Mouse (Mus musculus) G1E (cell line): Measurements from ENCODE around the gene Arhgap8. TPM values are rescaled to one million over a fixed set of nuclear protein-coding genes. Genes with fewer than 3 reads are reported as not detected.

Experiments used
- ATAC-seq: 2 replicates; pipeline ENCODE4 v1.8.0; 2016; ENCODE audit warnings: mild to moderate bottlenecking; ENCODE audit not compliant: insufficient number of reproducible peaks, poor library complexity, low FRiP score, severe bottlenecking; ENCODE audit errors: extremely low read depth
- DNase-seq: peaks from one replicate; pipeline ENCODE4 v3.0.0; 2012; ENCODE audit warnings: low spot score
- H3K27me3 ChIP-seq: 2 replicates; pipeline ENCODE4 v1.6.1; 2012; ENCODE audit warnings: mild to moderate bottlenecking, low read length, inconsistent platforms; ENCODE audit not compliant: insufficient read depth
- H3K36me3 ChIP-seq: replicated peaks from 2 replicates; pipeline ENCODE3; 2012; ENCODE audit warnings: mild to moderate bottlenecking, inconsistent platforms
- H3K4me1 ChIP-seq: 2 replicates; pipeline ENCODE4 v1.6.1; 2012; ENCODE audit warnings: low read depth, low read length, inconsistent platforms, mixed read lengths; ENCODE audit not compliant: insufficient read depth
- H3K4me3 ChIP-seq: 2 replicates; pipeline ENCODE4 v1.5.1; 2012; ENCODE audit warnings: low read depth, mild to moderate bottlenecking, inconsistent platforms, low read length, moderate library complexity, mixed read lengths
- H3K9me3 ChIP-seq: replicated peaks from 2 replicates; pipeline ENCODE4 v1.6.1; 2012; ENCODE audit warnings: inconsistent platforms
- CTCF ChIP-seq: IDR thresholded peaks from 2 replicates; pipeline ENCODE4 v1.5.1; 2012; ENCODE audit warnings: low read depth, low read length, inconsistent platforms, mixed read lengths
- GATA1 ChIP-seq: IDR thresholded peaks from 2 replicates; pipeline ENCODE4 v1.6.1; 2012; ENCODE audit warnings: borderline replicate concordance, low read length, inconsistent platforms, mixed read lengths
- GATA2 ChIP-seq: IDR thresholded peaks from 2 replicates; pipeline ENCODE4 v1.6.1; 2012; ENCODE audit warnings: low read depth, low read length, inconsistent platforms, borderline replicate concordance
- POLR2AphosphoS5 ChIP-seq: IDR thresholded peaks from 2 replicates; pipeline ENCODE4 v1.6.1; 2012; ENCODE audit warnings: low read depth, low read length, inconsistent platforms; ENCODE audit not compliant: insufficient replicate concordance
- TAL1 ChIP-seq: conservative IDR thresholded peaks from 2 replicates; pipeline ENCODE4 v1.6.1; 2012; ENCODE audit warnings: low read depth, low read length, inconsistent platforms, mixed read lengths
- polyA plus RNA-seq: library from polyadenylated mRNA; stranded (reverse); fragments of >175 nt; gene quantifications from 2 replicates; pipeline ENCODE4 v1.2.3, GENCODE M21; 2012
- total RNA-seq, 2 experiments: library from RNA; stranded (forward) in 1 of 2; stranded (reverse) in 1 of 2; fragments of 200-1000 nt in 1 of 2; fragments of >200 nt in 1 of 2; fragmentation: Nextera tagmentation in 1 of 2; gene quantifications; 2 replicates each; pipeline ENCODE4 v1.2.3; 2014 to 2017

Arhgap8 gene
- total and polyA plus RNA-seq, 3 experiments = not detected

GRCm38 (mm10) chr15:84775421-84776174 lies 55.7 kb downstream of the Arhgap8 start:
- Histone ChIP-seq H3K9me3 (peaks cover 58% of the 10 kb centered on the region), H3K36me3 (no peaks in the 10 kb centered on the region), H3K27me3 (no peaks in the 10 kb centered on the region), H3K4me3 (no peak overlapping the region), H3K4me1 (no peaks in the 10 kb centered on the region)
- TF ChIP-seq GATA1 (no peak), TAL1 (no peak), POLR2AphosphoS5 (no peak), CTCF (no peak), GATA2 (no peak)
- ATAC-seq (no peak), DNase-seq (no peak)

- Histone ChIP-seq H3K4me1 (no peaks in the 10 kb centered on the region), H3K36me3 (no peaks in the 10 kb centered on the region), H3K4me3 (no peak overlapping the region), H3K27me3 (no peaks in the 10 kb centered on the region), H3K9me3 (peaks cover 56% of the 10 kb centered on the region)
- ATAC-seq (no peak), DNase-seq (no peak)
- no peak for TF ChIP-seq TAL1
Observed at GRCm38 (mm10) chr15:84778587-84778986, 58.7 kb downstream of the Arhgap8 start.

DNA sequence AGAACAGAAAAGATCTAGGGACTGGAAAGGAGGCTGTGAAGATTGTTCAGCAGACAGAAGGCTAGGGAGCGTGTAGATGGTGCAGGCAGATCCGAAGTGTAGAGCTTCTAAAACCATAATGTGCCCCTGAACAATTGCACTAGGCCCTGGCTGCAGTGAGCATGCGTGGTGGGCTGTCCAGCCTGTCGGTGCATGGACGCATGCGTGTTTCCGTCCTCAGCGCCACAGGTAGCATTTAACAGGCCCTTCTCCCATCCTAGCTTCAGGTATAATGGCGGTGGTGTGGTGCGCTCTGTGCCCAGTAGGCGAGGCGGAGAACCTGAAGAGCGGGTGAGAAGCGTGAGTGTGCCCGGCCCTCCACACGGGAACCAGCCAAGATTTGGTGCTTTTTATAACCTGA lies 65.0 kb downstream of the Arhgap8 start:
- no peaks in the 10 kb centered on the region for H3K36me3 ChIP-seq
- no peak for DNase-seq
- H3K27me3 ChIP-seq = peaks cover 3% of the 10 kb centered on the region; the same call in 1 of the 2 replicates
- ATAC-seq = no peak
- no peaks in the 10 kb centered on the region for H3K4me1 ChIP-seq
- H3K4me3 ChIP-seq = no peak overlapping the region; the same call in 1 of the 2 replicates
- TF ChIP-seq TAL1 = no peak
- TF ChIP-seq GATA2 = no peak
- TF ChIP-seq CTCF = no peak
- no peak for TF ChIP-seq POLR2AphosphoS5
- TF ChIP-seq GATA1 = no peak
- H3K9me3 ChIP-seq = peaks cover 73% of the 10 kb centered on the region

DNA sequence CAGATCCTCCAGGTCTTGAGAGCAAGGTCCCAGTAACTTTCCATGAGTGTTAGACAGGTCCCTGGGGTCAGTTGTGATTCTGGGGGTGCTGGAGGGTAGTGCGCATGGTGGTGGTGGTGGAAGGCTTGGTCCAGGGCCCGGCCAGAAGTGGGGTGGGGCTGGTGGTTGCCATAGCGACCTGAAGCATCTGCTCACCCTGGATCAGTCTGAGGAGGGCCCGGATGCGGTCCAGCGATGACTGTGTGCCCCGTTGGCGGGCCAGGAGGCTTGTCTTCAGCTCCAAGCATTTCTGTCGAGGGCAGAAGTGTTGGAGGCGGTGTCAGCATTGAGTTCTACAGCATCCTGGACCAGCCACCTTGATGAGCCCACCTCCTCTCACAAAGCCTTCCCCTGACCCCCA lies 67.3 kb downstream of the Arhgap8 start:
- TF ChIP-seq POLR2AphosphoS5 = no peak
- no peak for TF ChIP-seq GATA2
- TF ChIP-seq GATA1 = no peak
- no peak for TF ChIP-seq TAL1
- TF ChIP-seq CTCF = no peak
- DNase-seq (no peak), ATAC-seq (no peak)
- no peaks in the 10 kb centered on the region for H3K4me1 ChIP-seq
- peaks cover 83% of the 10 kb centered on the region for H3K9me3 ChIP-seq
- no peaks in the 10 kb centered on the region for H3K36me3 ChIP-seq
- peaks cover 3% of the 10 kb centered on the region; the same call in 1 of the 2 replicates for H3K27me3 ChIP-seq
- no peak overlapping the region; the same call in 1 of the 2 replicates for H3K4me3 ChIP-seq

DNA sequence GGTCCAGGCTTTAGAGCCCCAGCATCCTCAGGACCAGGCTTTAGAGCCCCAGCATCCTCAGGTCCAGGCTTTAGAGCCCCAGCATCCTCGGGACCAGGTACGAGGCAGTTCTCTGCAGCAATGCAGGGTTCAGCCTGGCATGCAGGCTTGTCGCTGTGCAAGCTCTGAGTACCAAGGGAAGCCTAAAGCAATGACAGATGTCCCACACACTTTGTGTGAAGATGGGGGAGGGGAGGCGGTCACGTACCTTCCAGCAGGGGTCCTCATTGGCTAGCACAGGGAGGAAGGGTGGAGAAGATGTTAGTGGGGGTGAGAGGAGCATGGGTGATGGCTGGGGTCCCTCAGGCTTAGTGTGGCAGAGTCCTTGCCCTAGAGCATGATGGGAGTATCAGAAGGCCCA lies 73.8 kb downstream of the Arhgap8 start:
- DNase-seq = no peak
- no peaks in the 10 kb centered on the region for H3K4me1 ChIP-seq
- no peaks in the 10 kb centered on the region for H3K36me3 ChIP-seq
- TF ChIP-seq GATA1 = no peak
- TF ChIP-seq CTCF = no peak
- no peak for TF ChIP-seq GATA2
- H3K4me3 ChIP-seq = no peak overlapping the region
- no peak for ATAC-seq
- peaks cover 86% of the 10 kb centered on the region for H3K9me3 ChIP-seq
- H3K27me3 ChIP-seq = no peaks in the 10 kb centered on the region

GRCm38 (mm10) chr15:84800132-84800531 lies 80.3 kb downstream of the Arhgap8 start:
- DNase-seq = no peak
- Histone ChIP-seq H3K36me3 (no peaks in the 10 kb centered on the region), H3K27me3 (no peaks in the 10 kb centered on the region; the same call in 1 of the 2 replicates), H3K4me1 (no peaks in the 10 kb centered on the region), H3K9me3 (peaks cover 90% of the 10 kb centered on the region), H3K4me3 (no peak overlapping the region)
- no peak for ATAC-seq
- no peak for TF ChIP-seq TAL1
- TF ChIP-seq CTCF = no peak
- TF ChIP-seq GATA2 = no peak
- TF ChIP-seq POLR2AphosphoS5 = no peak
- no peak for TF ChIP-seq GATA1

DNA sequence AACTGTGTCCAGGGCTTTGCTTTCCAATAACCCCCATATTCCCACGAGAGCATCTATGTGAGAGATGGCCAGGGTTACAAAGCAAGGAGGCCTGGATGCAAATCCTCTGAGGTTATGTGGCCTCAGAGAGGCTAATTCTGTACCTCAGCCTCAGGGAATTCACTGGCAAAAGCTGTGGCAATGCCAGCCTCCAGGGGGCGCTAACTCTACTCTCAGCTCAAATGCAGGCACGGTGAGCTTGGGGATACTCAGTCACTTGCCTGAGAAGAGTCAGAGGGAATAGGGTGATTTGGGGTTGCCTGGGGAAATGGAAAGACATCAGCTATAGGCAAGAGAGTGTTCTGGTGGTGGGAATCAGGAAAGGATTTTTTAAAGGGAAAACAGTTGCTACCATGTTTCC lies 83.8 kb downstream of the Arhgap8 start:
- H3K4me1 ChIP-seq = no peaks in the 10 kb centered on the region
- no peak for TF ChIP-seq GATA2
- no peak for TF ChIP-seq POLR2AphosphoS5
- no peak for TF ChIP-seq GATA1
- no peak overlapping the region for H3K4me3 ChIP-seq
- peaks cover 93% of the 10 kb centered on the region for H3K9me3 ChIP-seq
- ATAC-seq = no peak
- no peaks in the 10 kb centered on the region; the same call in 1 of the 2 replicates for H3K27me3 ChIP-seq
- DNase-seq = no peak
- no peaks in the 10 kb centered on the region for H3K36me3 ChIP-seq
